Mouse (Mus musculus): Measurements from ENCODE around the gene Larp4b.
"Not testable (repeated sequence)": the region's sequence is repeated elsewhere in the genome, so short reads cannot be mapped to it uniquely, and the experiment has no call there.

The Larp4b gene

GRCm38 (mm10) chr13:9093316-9094155, at the start of gene Larp4b:
TSS of gene Larp4b (plus strand) at chr13:9093881.
- peak; percentile 89 for DNase-seq (ENCODE audit: low spot score)

DNA sequence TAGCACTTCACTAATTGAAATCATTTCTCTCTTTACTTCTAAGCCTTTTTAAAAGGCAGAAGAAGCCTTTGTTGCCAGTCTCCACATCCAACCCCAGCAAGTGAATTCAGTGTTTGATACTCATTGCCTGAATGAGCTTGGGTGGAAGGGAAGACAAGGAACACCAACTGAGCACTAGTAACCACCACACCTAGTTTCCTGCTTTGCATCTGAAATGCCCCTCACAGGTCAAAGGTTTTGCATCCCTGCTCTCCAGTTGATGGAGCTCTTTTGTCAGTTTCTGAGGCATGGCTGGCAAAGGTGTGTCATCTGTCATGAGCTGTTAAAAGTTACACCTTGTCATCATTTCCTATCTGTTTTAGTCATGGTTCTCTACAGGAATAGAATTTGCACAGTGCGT, 49.0 kb upstream of the Larp4b start:
- DNase-seq (ENCODE audit: low spot score): no peak

GRCm38 (mm10) chr13:9052049-9052691, 41.5 kb upstream of the Larp4b start:
- not testable (repeated sequence) for DNase-seq (ENCODE audit: low spot score)

DNA sequence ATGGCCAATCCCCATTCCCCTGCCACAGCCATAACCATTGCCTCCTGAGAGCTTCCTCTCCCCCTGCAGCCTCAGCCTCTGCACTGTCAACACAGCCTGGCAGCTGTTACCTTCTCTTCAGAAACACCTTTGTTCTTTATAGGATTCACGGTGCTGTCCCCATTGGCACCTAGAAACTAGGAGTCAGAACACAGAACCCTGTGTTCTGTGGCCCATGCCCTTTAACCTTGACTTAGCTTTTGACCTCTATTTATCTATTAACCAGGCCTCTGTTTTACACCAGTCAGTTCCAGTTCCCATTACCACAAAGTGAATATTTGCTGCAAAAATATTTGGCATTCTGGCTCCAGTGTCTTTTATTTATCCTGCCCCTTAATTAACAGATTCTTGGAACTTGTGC, 36.4 kb upstream of the Larp4b start:
- no peak for DNase-seq (ENCODE audit: low spot score)

- no peak for DNase-seq (ENCODE audit: low spot score)
Measured at GRCm38 (mm10) chr13:9058706-9059105, 35.0 kb upstream of the Larp4b start.

- no peak for DNase-seq (ENCODE audit: low spot score)
Measured at GRCm38 (mm10) chr13:9061394-9061793, 32.3 kb upstream of the Larp4b start.

DNA sequence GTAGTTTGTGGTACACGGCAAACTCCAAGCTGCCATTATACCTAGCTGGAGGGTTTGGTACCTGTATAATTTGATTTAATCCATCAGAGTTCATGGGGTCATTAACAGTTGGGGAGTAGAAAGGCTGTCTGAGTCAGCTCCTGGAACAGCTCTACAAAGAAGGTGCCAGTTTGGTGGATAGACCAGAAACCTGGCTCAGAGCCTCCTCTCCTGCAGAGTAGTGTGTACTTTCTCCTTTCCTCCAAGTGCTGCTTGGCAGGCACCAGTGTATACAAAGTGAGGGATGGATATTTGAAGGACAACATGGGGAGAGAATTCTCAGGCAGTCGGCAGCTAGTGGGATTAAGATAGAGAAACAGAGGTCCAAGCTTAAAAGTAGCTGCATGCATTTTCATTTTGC, 29.5 kb upstream of the Larp4b start:
- DNase-seq (ENCODE audit: low spot score): no peak

DNA sequence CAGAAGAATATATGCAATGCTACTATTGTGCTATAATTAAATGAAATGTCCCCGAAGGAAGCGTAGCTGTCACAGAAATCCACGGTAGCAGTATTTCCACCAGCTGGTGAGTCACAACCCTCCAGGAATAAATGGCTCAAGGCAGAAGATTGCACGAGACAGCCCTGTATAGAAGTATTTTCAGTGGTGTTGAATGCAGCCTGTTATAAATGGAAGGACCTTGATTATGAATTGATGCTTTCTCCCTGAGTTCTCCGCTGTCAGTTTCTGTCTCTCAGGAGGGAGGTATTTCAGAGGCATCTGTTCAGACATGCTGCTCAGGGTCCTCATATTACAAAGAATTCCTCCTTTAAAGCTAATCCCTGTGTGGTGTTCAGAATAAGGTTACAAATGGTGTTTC, 27.6 kb upstream of the Larp4b start:
- no peak for DNase-seq (ENCODE audit: low spot score)

GRCm38 (mm10) chr13:9071008-9071407, 22.7 kb upstream of the Larp4b start:
- DNase-seq (ENCODE audit: low spot score): no peak

- peak; percentile 13 for DNase-seq (ENCODE audit: low spot score)
Measured at GRCm38 (mm10) chr13:9073818-9074217, 19.9 kb upstream of the Larp4b start.

- no peak for DNase-seq (ENCODE audit: low spot score)
Measured at GRCm38 (mm10) chr13:9075825-9076592, 17.7 kb upstream of the Larp4b start.

DNA sequence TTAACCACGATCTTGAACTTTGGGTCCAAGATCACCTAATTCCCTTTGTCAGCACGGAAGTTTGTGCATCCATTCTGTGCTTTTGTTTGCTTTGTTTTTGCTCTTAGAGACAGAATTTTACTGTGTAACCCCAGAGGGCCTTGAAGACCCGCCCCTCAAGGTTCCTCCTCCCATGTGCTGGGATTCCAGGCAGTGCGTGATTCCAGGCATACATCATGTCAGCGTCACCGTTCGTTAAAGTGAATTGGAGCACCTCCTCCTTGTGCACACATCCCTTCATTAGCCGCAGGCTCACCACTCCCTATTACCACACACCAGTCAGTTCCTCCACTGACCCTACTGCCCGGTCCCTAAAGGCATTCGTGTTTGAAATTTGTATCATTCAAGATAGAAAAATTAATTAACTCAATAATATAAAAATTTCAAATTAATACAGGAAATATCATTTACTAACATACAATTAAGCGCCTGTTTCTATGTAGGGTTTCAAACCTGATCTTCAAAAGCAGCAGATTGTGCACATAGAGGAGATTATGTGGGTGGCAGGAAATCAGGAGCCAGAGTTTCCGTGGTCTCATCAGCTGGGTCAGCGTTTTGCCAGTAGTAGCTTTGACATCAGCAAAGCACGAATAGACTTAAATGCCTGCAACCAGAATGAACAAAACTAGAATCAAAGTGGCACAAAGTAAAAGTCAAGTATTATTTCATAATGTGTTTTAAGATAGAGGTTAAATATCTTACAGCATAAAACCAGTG, 11.4 kb upstream of the Larp4b start:
- DNase-seq (ENCODE audit: low spot score): no peak

GRCm38 (mm10) chr13:9094186-9094980, 702 bp downstream of the Larp4b start:
- peak; percentile 9 for DNase-seq (ENCODE audit: low spot score)

DNA sequence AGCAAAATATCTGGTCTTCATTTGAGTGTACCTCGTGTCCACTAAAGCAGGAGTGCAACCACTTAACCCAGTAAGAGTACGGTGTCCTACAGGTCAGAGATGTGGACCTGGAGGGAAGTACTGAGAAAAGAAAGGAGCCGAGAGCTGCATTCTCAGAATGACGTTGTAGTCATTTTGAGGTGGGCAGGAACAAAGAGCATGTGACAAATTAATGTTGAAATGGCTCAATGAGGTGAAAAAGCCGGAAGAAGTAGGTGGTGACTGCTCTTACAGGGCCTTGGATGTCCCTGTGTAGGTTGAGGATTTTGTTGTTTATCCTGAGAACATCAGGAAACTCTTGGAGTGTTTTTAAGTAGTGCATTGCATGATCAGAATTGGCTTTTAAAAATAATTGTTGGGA, 5.6 kb downstream of the Larp4b start:
- no peak for DNase-seq (ENCODE audit: low spot score)

DNA sequence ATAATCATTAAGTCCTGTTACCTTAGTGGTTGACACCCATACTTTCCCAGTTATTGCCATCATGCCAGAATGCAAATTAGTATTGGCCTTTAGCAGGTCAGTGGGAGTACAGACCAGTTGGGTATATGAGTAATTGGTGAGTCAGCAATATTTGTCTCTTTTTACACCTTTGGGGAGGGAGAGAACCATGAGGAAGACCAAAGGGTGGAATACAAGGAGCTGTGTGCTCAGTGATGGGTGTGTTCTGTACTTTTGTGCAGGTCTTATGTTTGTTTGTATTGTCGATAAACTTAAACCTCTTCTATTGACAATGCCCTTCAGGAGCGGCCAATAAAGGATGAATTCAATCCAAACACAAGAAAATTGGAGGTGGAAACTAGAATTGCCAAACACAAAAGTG, 6.8 kb downstream of the Larp4b start:
- no peak for DNase-seq (ENCODE audit: low spot score)

GRCm38 (mm10) chr13:9106246-9106645, 12.6 kb downstream of the Larp4b start:
- DNase-seq (ENCODE audit: low spot score): no peak

GRCm38 (mm10) chr13:9106992-9107858, 13.5 kb downstream of the Larp4b start:
- no peak for DNase-seq (ENCODE audit: low spot score)

- no peak for DNase-seq (ENCODE audit: low spot score)
Measured at GRCm38 (mm10) chr13:9113735-9114134, 20.1 kb downstream of the Larp4b start.

- no peak for DNase-seq (ENCODE audit: low spot score)
Measured at GRCm38 (mm10) chr13:9120835-9121542, 27.3 kb downstream of the Larp4b start.

DNA sequence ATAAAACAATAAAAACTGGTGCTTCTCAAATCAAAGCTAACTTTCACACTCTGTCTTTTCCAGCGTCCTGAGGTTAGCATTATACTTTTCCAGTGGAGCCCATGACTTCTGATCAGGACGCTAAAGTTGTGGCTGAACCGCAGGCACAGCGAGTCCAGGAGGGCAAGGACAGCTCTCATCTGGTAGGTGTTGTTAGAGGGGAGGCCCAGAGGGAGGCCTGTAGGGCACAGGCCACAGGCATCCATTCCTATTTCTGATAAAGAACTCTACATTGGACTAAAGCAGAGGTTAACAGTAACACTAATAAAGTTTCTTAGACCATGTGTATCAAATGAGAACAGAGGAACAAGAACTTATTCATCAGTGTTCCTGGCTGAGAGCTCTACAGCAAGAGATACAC, 28.4 kb downstream of the Larp4b start:
- DNase-seq (ENCODE audit: low spot score): no peak

All from ovary, postnatal 14 days (tissue).